Mouse (Mus musculus) limb, embryonic 13.5 days (tissue): ENCODE data around the gene Spata13. TPM values are rescaled to one million over a fixed set of nuclear protein-coding genes. Genes with fewer than 3 reads are reported as not detected.

Experiments used
- ATAC-seq: fragments of 200-750 bp; cut with Nextera tagmentation; 2 replicates; pipeline ENCODE4 v1.8.0; 2017; ENCODE audit warnings: low read depth, moderate number of reproducible peaks, moderate TSS enrichment; ENCODE audit not compliant: low FRiP score
- H3K27ac ChIP-seq: fragments of 300-500 bp; sonication (generic); 2 replicates; pipeline ENCODE4 v1.5.1; 2015; ENCODE audit warnings: inconsistent platforms, mild to moderate bottlenecking, moderate library complexity
- H3K27me3 ChIP-seq: fragments of 300-500 bp; sonication (generic); 2 replicates; pipeline ENCODE4 v1.6.1; 2015; ENCODE audit warnings: mild to moderate bottlenecking, inconsistent platforms
- H3K36me3 ChIP-seq: fragments of 300-500 bp; sonication (generic); 2 replicates; pipeline ENCODE4 v1.6.1; 2015; ENCODE audit warnings: inconsistent platforms, mild to moderate bottlenecking, moderate library complexity
- H3K4me1 ChIP-seq: fragments of 300-500 bp; sonication (generic); 2 replicates; pipeline ENCODE4 v1.6.1; 2015; ENCODE audit warnings: inconsistent platforms
- H3K4me2 ChIP-seq: fragments of 300-500 bp; sonication (generic); replicated peaks from 2 replicates; pipeline ENCODE4 v1.6.1; 2015; ENCODE audit warnings: inconsistent platforms, mild to moderate bottlenecking, moderate library complexity
- H3K4me3 ChIP-seq: fragments of 300-500 bp; sonication (generic); 2 replicates; pipeline ENCODE4 v1.5.1; 2015; ENCODE audit warnings: moderate library complexity, mild to moderate bottlenecking, inconsistent platforms
- H3K9ac ChIP-seq: fragments of 300-500 bp; sonication (generic); 2 replicates; pipeline ENCODE4 v1.6.1; 2015; ENCODE audit warnings: mild to moderate bottlenecking, inconsistent platforms
- H3K9me3 ChIP-seq: fragments of 300-500 bp; sonication (generic); 2 replicates; pipeline ENCODE4 v1.6.1; 2016; ENCODE audit warnings: inconsistent platforms
- WGBS: fragments of 180-500 bp; shearing (Covaris S2); methylation state at CpG from one replicate; pipeline ENCODE4 v1.1.7; 2015; 5-methylcytosine and 5-hydroxymethylcytosine counted together
- polyA plus RNA-seq: library from polyadenylated mRNA; unstranded; fragments of >200 nt; fragmentation: Nextera tagmentation; extraction: Ambion mirVana; gene quantifications from 2 replicates; pipeline ENCODE4 v1.2.1, GENCODE M21; 2015

Gene Spata13
- polyA plus RNA-seq, 1 experiment from 2014 or later = 10.2 TPM

DNA sequence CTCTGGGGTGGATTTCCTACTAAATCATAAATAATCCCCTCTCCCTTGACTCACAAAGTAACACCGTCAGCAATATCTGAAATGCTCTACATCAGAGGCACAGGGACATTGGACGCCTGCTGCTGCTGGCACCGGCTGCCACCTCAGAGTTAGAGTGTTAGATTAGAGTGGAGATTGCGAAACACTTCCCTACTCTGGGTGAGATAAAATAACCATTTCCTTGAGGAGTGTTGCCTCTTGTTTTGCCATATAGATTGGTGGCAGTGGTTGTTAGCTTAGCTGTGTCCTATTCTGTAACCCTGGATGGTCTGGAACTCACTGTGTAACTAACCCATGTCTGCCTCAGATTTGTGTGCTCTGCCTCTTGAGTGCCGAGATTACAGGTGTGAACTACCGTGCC, 111.4 kb downstream of the Spata13 start:
- Histone ChIP-seq H3K27me3 (no peaks in the 10 kb centered on the region), H3K9me3 (no peaks in the 10 kb centered on the region), H3K4me2 (no peak overlapping the region), H3K36me3 (peaks cover 12% of the 10 kb centered on the region; the same call in 1 of the 2 replicates), H3K4me3 (no peak overlapping the region), H3K27ac (no peak overlapping the region), H3K4me1 (peaks cover 26% of the 10 kb centered on the region), H3K9ac (no peak overlapping the region)
- ATAC-seq = no peak
- WGBS = 77% methylated on average over 6 of the region's 6 CpGs

DNA sequence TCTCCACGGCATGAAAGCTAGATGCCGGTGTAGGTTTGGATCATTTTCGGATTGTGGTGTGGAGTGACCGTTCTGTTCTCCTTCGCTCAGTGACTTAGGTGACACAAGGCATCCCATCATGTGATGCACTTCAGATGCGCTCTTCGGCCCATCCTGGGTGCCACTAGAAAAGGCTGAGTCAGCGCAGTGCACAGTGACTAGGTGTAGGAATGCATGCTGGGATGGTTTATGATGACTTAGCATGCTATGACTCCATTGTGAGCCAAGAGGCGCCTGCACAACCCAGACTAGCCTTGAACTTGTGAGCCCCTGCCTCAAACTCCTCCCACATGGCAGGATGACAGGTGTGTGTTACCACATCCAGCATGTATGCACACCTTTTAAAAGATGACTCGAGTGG, 112.3 kb downstream of the Spata13 start:
- H3K9me3 ChIP-seq = no peaks in the 10 kb centered on the region
- H3K27ac ChIP-seq = no peak overlapping the region
- H3K4me1 ChIP-seq = peaks cover 17% of the 10 kb centered on the region
- ATAC-seq = no peak
- no peaks in the 10 kb centered on the region for H3K27me3 ChIP-seq
- no peak overlapping the region for H3K9ac ChIP-seq
- H3K36me3 ChIP-seq = peaks cover 15% of the 10 kb centered on the region; the same call in 1 of the 2 replicates
- WGBS = 93% methylated on average over 10 of the region's 10 CpGs
- no peak overlapping the region for H3K4me2 ChIP-seq
- no peak overlapping the region for H3K4me3 ChIP-seq

DNA sequence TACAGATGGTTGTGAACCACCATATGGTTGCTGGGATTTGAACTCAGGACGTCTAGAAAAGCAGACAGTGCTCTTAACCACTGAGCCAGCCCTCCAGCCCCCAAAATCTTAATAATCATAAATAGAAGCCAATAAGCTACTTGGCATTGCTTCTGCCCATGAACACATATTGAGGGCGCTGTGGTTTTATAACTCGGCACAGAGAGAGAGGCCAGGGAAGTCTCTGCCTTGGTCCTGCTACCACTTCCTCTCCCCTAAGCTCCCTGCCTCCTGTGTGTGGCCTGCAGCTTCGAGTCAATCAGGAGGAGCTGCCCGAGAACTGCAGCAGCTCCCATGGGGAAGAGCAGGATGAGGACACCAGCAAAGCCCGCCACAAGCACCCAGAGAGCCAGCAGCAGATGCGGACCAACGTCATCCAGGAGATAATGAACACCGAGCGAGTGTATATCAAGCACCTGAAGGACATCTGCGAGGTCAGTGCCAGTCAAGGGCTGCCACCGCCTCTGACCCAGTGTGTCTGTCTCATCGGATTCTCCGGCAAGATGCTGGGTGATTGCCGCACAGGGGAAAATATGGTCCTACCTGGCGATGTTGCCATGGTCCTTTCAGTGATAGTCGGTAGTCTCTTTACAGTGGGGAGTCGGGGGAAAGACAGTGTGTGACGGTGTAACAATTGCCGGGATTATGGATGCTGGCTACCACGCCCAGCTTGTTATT, 113.5 kb downstream of the Spata13 start:
- WGBS = 91% methylated on average over 21 of the region's 21 CpGs
- peaks cover 20% of the 10 kb centered on the region; the same call in 1 of the 2 replicates for H3K36me3 ChIP-seq
- H3K4me3 ChIP-seq = no peak overlapping the region
- no peak overlapping the region for H3K4me2 ChIP-seq
- H3K27ac ChIP-seq = no peak overlapping the region
- no peaks in the 10 kb centered on the region for H3K27me3 ChIP-seq
- ATAC-seq = no peak
- H3K4me1 ChIP-seq = peaks cover 5% of the 10 kb centered on the region
- H3K9me3 ChIP-seq = no peaks in the 10 kb centered on the region
- no peak overlapping the region for H3K9ac ChIP-seq

DNA sequence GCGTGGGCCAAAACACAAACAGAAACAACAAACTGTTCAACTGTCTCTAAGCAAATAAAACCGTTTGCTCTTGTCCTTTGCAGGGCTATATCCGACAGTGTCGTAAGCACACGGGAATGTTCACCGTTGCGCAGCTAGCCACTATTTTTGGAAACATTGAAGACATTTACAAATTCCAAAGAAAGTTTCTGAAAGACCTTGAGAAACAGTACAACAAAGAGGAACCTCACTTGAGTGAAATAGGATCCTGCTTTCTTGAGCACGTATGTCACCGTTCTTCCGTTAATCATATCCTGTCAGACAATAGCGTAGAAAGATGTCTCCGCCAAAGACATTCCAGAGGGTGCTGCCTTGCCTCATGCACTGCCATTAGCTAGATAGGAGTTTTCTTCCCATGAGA, 116.1 kb downstream of the Spata13 start:
- Histone ChIP-seq H3K27me3 (no peaks in the 10 kb centered on the region), H3K36me3 (peaks cover 20% of the 10 kb centered on the region; the same call in 1 of the 2 replicates), H3K4me2 (no peak overlapping the region), H3K4me1 (no peaks in the 10 kb centered on the region), H3K27ac (no peak overlapping the region), H3K9ac (no peak overlapping the region), H3K4me3 (no peak overlapping the region), H3K9me3 (no peaks in the 10 kb centered on the region)
- ATAC-seq = no peak
- WGBS = 84% methylated on average over 12 of the region's 12 CpGs

DNA sequence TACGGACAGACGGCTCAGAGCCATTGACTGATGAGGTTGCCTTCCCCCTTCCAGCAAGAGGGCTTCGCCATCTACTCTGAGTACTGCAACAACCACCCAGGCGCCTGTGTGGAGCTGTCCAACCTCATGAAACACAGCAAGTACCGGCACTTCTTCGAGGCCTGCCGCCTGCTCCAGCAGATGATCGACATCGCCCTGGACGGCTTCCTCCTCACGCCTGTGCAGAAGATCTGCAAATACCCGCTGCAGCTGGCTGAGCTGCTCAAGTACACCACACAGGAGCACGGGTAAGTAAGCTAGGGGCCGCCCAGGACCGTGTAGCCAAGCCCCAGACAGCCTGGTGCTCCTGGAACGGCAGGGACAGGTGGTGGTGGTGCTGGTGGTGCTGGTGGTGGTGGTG, 117.8 kb downstream of the Spata13 start:
- H3K27me3 ChIP-seq = no peaks in the 10 kb centered on the region
- WGBS = 93% methylated on average over 16 of the region's 16 CpGs
- no peaks in the 10 kb centered on the region for H3K9me3 ChIP-seq
- no peak overlapping the region for H3K4me3 ChIP-seq
- H3K9ac ChIP-seq = no peak overlapping the region
- H3K27ac ChIP-seq = no peak overlapping the region
- no peak for ATAC-seq
- H3K4me2 ChIP-seq = no peak overlapping the region
- H3K36me3 ChIP-seq = peaks cover 22% of the 10 kb centered on the region; the same call in 1 of the 2 replicates
- no peaks in the 10 kb centered on the region for H3K4me1 ChIP-seq

DNA sequence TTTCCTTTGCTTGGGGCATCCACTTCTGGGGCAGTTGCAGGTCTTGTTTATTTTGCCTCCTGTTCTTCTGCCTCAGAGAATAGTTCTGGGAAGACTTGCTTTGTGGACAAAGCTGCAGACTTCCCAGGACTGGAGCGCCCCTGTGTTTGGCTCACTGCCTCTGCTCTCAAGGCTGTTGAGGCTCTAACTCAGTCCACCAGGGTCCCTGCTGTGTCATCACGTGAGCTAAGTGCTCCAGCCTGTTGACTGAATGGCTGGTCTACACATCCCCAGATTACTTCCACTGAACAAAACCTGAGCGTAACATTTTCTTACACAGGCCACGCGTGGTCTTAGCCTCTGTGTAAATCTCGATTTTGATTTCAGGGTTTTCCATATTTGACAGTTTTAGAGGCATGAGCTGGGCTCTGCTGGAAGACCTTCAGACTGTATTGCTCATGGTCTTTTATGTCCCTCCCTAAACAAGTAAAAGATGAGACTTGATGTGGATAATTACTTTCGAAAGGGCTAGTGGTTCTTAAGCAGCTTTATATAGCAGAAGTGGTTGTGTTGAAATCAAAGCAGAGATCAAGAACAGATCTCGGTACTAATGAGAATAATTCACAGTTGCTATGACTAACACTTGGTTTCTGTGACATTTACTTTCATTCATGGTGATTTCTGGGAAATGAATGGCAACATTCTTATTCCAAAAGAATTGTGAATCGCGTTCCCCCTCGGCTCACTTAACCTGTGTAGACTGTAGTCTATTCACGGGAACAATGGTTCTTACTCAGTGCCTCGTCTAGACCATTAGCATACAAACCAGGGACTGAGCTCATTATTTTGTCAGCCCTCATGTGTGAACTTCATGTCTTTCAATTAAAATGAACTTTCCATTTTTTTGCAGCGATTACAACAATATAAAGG, 119.3 kb downstream of the Spata13 start:
- Histone ChIP-seq H3K4me2 (no peak overlapping the region), H3K4me3 (no peak overlapping the region), H3K27me3 (no peaks in the 10 kb centered on the region), H3K36me3 (peaks cover 20% of the 10 kb centered on the region), H3K9me3 (no peaks in the 10 kb centered on the region), H3K4me1 (no peaks in the 10 kb centered on the region), H3K9ac (no peak overlapping the region), H3K27ac (no peak overlapping the region)
- no peak for ATAC-seq
- WGBS = 82% methylated on average over 14 of the region's 14 CpGs

DNA sequence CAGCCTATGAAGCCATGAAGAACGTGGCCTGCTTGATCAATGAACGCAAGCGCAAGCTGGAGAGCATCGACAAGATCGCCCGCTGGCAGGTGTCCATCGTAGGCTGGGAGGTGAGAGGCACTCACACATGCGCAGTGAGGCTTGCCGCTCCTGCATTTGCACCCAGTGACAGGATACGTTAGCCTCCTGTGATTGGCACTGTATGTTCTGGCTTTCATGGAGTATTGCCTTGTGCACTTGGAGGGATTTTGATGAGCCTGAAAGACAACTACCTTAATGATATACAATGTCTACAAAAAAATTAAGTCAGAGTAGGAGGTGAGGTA, 120.0 kb downstream of the Spata13 start:
- Histone ChIP-seq H3K4me2 (no peak overlapping the region), H3K4me3 (no peak overlapping the region), H3K27me3 (no peaks in the 10 kb centered on the region), H3K4me1 (no peaks in the 10 kb centered on the region), H3K9me3 (no peaks in the 10 kb centered on the region), H3K9ac (no peak overlapping the region), H3K36me3 (peaks cover 20% of the 10 kb centered on the region), H3K27ac (no peak overlapping the region)
- ATAC-seq = no peak
- 93% methylated on average over 10 of the region's 10 CpGs for WGBS

DNA sequence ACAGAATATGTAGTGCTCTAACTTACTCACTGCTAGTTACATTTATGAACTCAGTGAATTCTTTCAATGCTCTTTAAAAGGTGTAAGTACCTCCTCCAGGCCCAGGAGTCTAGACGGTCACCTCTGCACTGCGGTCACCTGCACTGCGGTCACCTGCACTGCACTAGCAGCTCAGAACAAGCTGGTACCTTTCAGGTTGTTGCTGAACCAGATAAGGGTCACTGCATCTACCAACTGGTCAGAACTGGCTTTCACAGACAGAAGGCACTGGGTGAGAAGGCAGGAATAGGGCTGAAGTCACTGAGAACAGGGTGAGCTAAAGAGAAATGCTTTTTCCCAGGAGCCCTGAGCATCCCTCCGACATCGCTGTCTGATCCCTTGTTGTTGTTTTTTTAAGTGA, 120.9 kb downstream of the Spata13 start:
- no peak for ATAC-seq
- Histone ChIP-seq H3K9ac (no peak overlapping the region), H3K27ac (no peak overlapping the region), H3K36me3 (peaks cover 25% of the 10 kb centered on the region), H3K4me2 (no peak overlapping the region), H3K27me3 (no peaks in the 10 kb centered on the region), H3K9me3 (no peaks in the 10 kb centered on the region), H3K4me3 (no peak overlapping the region), H3K4me1 (no peaks in the 10 kb centered on the region)
- 97% methylated on average over 5 of the region's 5 CpGs for WGBS

DNA sequence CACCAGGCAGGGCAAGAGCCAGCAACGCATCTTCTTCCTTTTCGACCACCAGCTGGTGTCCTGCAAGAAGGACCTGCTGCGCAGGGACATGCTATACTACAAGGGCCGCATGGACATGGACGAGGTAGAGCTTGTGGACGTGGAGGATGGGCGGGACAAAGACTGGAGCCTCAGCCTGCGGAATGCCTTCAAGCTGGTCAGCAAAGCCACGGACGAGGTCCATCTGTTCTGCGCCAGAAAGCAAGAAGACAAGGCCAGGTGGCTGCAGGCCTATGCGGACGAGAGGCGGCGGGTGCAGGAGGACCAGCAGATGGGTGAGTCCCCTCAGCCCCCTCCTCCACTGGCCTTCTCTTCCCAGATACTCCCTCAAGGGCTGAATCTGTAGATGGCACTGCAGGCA, 122.5 kb downstream of the Spata13 start:
- H3K9ac ChIP-seq = no peak overlapping the region
- no peak for ATAC-seq

DNA sequence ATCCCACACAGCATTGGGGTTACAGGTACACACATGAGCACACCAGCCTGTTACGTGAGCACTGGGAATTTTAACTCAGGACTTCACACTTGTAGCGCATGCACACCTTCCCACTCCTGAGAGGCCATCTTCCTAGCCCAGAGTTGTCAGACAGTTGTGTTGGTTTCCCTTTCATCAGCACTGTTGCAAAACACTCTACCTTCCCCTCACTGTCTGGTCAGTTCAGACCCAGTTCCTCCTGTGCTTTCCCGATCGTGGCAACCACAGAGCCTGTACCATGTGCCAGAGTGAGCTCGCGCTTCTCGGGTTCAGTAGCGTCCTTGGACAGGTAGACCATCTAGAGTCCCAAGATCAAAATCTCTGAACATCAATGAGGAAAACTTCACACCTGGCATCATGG, 123.5 kb downstream of the Spata13 start:
- H3K27ac ChIP-seq = no peak overlapping the region
- H3K4me3 ChIP-seq = no peak overlapping the region
- no peak overlapping the region for H3K4me2 ChIP-seq
- ATAC-seq = no peak
- H3K4me1 ChIP-seq = no peaks in the 10 kb centered on the region; the same call in 1 of the 2 replicates
- H3K27me3 ChIP-seq = no peaks in the 10 kb centered on the region
- H3K9ac ChIP-seq = no peak overlapping the region
- H3K9me3 ChIP-seq = no peaks in the 10 kb centered on the region
- 96% methylated on average over 8 of the region's 8 CpGs for WGBS
- H3K36me3 ChIP-seq = peaks cover 28% of the 10 kb centered on the region

More for the DNA sequence above, 122.5 kb downstream of the Spata13 start:
- H3K36me3 ChIP-seq = peaks cover 31% of the 10 kb centered on the region
- 88% methylated on average over 15 of the region's 15 CpGs for WGBS
- H3K27ac ChIP-seq = no peak overlapping the region
- no peaks in the 10 kb centered on the region for H3K4me1 ChIP-seq
- no peak overlapping the region for H3K4me3 ChIP-seq
- H3K27me3 ChIP-seq = no peaks in the 10 kb centered on the region
- H3K9me3 ChIP-seq = no peaks in the 10 kb centered on the region
- no peak overlapping the region for H3K4me2 ChIP-seq

DNA sequence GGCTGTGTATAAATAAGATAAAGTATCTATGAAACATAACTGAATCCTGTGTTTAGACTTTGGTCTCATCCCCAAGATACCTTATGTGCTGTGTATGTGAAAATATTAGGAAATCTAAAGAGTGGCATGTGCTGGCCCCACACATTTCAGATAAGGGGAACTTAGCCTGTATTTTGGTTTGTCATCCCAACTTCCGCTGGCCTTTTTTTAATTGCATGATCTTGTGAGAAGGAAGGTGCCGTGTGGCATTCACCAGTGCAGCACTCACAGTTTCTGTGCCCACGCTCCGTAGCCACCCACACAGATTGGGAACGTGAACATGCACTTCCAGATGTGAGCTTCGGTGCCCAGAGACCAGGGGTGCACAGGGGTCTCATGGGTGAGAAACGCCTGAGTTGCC, 123.9 kb downstream of the Spata13 start:
- Histone ChIP-seq H3K4me3 (no peak overlapping the region), H3K27ac (no peak overlapping the region), H3K4me1 (no peaks in the 10 kb centered on the region; the same call in 1 of the 2 replicates), H3K36me3 (peaks cover 28% of the 10 kb centered on the region), H3K9me3 (no peaks in the 10 kb centered on the region), H3K27me3 (no peaks in the 10 kb centered on the region), H3K9ac (no peak overlapping the region), H3K4me2 (no peak overlapping the region)
- 88% methylated on average over 7 of the region's 7 CpGs for WGBS
- ATAC-seq = no peak

DNA sequence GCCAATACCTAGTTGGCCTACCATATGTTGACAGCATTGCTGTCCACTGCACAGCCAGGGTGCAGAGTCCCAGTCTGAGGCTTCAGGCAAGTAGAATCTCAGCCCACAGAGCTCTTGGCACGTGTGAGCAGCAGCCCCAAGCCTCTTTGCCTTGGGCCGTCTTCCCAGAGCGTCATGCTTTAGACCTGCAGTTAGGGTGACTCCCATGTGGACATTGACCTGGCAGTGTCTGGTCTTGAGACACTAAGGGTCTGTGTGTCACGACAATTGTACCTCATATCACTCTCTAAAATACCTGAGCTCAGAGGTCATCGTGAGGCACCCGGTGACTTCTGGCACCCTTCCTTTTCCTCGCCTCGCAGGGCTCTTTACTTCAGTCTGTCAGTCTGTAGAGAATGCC, 125.3 kb downstream of the Spata13 start:
- no peak overlapping the region for H3K4me3 ChIP-seq
- no peaks in the 10 kb centered on the region for H3K27me3 ChIP-seq
- H3K27ac ChIP-seq = no peak overlapping the region
- peaks cover 28% of the 10 kb centered on the region for H3K36me3 ChIP-seq
- H3K9ac ChIP-seq = no peak overlapping the region
- H3K4me2 ChIP-seq = no peak overlapping the region
- no peak for ATAC-seq
- WGBS = 89% methylated on average over 8 of the region's 8 CpGs
- no peaks in the 10 kb centered on the region for H3K9me3 ChIP-seq
- H3K4me1 ChIP-seq = peaks cover 4% of the 10 kb centered on the region; the same call in 1 of the 2 replicates
